Mouse (Mus musculus): ENCODE data around the gene Nos3. TPM values are rescaled to one million over a fixed set of nuclear protein-coding genes. Genes with fewer than 3 reads are reported as not detected.

The Nos3 gene
- polyA plus RNA-seq, 1 experiment = 10.2 TPM

DNA sequence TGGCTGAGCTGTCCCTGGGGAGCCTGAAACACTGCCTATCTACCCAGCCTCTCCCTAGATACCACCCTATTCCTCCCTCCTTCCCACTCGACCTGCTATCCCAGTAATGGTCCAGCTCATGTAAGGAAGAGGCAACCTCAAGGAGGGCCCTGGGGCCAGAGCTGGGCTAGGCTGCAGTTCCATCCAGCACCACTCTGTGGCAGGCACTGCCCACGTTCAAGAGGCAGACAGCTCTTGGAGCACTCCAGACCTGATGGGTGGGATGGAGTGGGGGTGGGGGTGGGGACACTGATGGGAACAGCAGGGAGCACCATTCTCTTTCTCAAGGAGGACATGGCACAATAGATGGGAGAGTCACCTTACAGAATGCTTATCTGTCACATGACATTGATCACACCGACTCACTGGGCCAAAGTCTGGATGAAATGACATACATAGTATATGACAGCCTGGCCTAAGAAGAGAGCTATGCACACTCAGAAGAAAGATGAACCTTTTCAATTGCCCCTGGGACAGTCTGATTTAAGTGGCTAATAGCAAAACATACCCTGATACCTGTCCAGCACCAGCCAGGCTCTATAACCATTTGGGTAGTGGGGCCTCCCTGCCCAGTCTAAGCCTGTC is 28.6 kb upstream of the Nos3 start:
- no peaks in the 10 kb centered on the region; the same call in 1 of the 2 replicates for H3K4me1 ChIP-seq (ENCODE audit: control insufficient read depth, insufficient read depth, insufficient read length, low read length)
- no peak overlapping the region for H3K4me3 ChIP-seq (ENCODE audit: insufficient read depth, low read depth, low read length)
- H3K27ac ChIP-seq (replicated peaks; ENCODE audit: low read depth, low read length) = no peak overlapping the region

DNA sequence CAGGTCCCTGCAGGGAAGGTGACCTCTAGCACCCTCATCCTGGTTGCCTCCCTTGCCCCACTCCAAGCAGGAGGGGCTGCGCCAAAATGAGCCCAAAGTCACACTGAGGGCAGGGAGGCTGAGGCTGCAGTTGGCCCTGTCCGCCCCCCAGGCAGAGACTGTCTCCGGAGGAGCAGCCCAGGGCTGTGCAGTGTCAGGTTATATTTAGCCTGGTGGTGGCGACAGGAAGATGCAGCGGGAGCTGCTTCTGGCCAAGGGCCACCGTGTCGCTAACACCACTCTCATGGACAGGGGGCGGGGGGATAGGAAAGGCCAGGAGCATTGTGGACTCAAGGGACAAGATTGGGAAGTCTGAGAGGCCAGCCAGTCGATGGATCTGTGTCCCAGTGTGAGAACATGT is 27.2 kb upstream of the Nos3 start:
- H3K4me1 ChIP-seq (ENCODE audit: control insufficient read depth, insufficient read depth, insufficient read length, low read length) = no peaks in the 10 kb centered on the region; the same call in 1 of the 2 replicates
- H3K27ac ChIP-seq (replicated peaks; ENCODE audit: low read depth, low read length) = no peak overlapping the region

DNA sequence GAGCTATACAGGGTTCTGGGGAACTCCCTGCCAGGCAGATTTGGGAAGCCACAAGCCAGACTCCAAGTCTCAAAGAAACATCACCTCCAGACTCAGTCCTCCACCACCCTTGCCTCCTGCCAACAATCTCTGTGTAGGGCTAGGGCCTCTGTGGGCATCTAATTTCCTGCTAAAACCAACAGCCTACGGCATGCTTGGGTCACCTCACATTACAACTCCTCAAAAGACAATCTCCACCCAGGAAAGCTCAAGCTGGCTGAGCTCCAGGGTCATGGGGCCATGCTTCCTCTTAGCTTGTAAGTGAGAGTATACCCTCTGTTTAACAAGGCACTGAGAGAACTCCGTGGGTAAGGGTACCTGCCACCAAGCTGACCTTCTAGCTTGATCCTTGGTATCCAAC is 26.8 kb upstream of the Nos3 start:
- Histone ChIP-seq H3K4me3 (ENCODE audit: insufficient read depth, low read depth, low read length) (no peak overlapping the region), H3K27ac (replicated peaks; ENCODE audit: low read depth, low read length) (no peak overlapping the region), H3K4me1 (ENCODE audit: control insufficient read depth, insufficient read depth, insufficient read length, low read length) (no peaks in the 10 kb centered on the region; the same call in 1 of the 2 replicates)

More for the DNA sequence above, 27.2 kb upstream of the Nos3 start:
- no peak overlapping the region for H3K4me3 ChIP-seq (ENCODE audit: insufficient read depth, low read depth, low read length)

DNA sequence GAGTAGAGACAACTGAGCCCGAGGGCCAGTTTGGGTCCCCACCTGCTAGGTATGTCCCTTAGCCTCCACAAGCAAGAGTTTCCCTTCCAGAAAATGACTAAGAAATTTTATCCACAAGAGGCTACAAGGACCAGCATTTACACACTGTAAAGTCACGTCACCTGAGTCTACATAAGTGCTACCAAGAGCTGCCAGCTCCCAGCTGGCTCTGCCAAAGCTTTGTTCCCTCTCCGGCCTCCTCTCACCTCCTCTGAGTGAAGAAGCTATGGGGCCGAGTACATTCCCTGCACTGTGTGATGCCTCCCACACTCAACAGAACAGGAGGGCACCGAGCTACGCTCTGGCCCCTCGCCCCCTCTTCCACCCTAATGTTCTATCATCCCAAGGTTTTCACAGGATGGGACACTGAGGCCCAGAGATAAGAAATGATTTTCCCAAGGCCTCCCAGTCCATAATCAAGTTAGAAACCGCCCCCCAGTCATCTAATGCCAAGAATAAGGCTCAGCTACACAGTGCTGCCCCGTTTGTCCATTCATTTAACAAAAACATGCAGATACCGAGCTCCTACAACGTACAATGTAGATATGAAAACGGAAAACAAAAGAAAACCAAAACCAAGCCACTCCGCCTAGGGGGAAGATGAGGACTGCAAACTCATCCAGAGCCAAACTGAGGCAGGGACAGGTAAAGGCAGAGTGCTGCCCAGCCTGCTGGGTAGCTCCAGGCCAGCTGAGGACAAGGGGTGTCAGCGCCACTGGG is 22.2 kb upstream of the Nos3 start:
- Histone ChIP-seq H3K27ac (replicated peaks; ENCODE audit: low read depth, low read length) (no peak overlapping the region), H3K4me1 (ENCODE audit: control insufficient read depth, insufficient read depth, insufficient read length, low read length) (no peaks in the 10 kb centered on the region; the same call in 1 of the 2 replicates), H3K4me3 (ENCODE audit: insufficient read depth, low read depth, low read length) (no peak overlapping the region)

DNA sequence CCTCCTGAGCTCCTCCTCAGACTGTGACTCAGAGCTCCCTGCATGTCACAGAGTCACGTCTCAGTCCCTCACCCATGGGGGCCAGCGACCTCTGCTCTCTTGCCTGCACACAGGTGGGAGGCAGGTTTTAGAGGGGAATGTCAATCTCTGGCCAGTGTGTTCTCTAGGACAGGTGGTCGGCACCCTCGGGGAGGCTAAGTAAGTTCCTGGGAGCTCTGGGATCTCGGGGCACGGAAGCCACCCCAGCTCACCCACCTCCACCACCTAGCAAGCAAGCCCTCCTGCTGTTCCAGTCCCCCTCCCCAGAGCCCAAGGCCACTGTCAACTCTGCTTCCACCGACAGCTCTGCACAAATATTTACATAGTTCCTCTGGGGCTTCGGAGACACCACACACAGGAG is 21.6 kb upstream of the Nos3 start:
- no peaks in the 10 kb centered on the region; the same call in 1 of the 2 replicates for H3K4me1 ChIP-seq (ENCODE audit: control insufficient read depth, insufficient read depth, insufficient read length, low read length)
- no peak overlapping the region for H3K4me3 ChIP-seq (ENCODE audit: insufficient read depth, low read depth, low read length)
- H3K27ac ChIP-seq (replicated peaks; ENCODE audit: low read depth, low read length) = no peak overlapping the region

DNA sequence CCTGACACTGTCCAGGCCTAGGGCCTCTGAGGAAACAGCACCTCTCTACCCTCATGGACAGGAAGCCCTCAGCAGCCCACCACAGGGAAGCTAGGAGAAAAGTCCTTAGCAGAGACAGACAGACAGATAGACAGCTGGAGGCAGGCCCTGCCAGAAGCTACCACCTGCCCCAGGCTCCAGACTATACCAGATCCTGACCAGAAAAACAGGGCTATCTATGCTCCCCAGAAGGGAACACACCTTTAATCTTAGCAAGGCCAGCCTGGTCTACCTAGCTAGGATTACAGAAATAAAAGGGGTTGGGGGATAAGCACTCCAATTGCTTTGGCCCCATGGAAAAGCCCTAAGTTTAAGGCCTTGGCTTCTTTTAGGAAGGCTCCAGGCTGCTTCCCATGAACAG is 21.2 kb upstream of the Nos3 start:
- H3K4me3 ChIP-seq (ENCODE audit: insufficient read depth, low read depth, low read length) = no peak overlapping the region
- no peaks in the 10 kb centered on the region for H3K4me1 ChIP-seq (ENCODE audit: control insufficient read depth, insufficient read depth, insufficient read length, low read length)
- H3K27ac ChIP-seq (replicated peaks; ENCODE audit: low read depth, low read length) = no peak overlapping the region

DNA sequence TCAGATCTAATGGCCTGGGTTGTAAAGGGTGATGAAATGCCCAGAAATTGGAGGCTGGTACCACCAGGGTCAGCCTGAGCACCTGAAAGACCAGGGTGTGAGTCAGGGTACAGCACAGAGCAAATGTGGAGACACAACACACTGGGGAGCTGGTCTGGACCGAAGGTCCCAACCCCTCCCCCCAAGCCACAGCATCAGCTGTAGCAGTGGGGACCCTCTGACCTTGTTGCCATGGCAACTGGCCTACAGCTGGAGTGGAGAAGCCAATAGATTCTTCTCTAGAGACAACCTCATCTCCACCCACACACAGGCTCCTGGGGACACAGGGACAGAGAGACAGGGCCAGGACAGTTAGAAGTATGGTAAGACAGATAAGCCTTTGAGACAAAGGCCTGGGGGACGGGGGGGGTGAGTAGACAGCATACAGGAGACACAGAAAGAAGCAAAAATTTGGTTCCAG is 20.6 kb upstream of the Nos3 start:
- Histone ChIP-seq H3K27ac (replicated peaks; ENCODE audit: low read depth, low read length) (no peak overlapping the region), H3K4me1 (ENCODE audit: control insufficient read depth, insufficient read depth, insufficient read length, low read length) (peaks cover 3% of the 10 kb centered on the region), H3K4me3 (ENCODE audit: insufficient read depth, low read depth, low read length) (no peak overlapping the region)

DNA sequence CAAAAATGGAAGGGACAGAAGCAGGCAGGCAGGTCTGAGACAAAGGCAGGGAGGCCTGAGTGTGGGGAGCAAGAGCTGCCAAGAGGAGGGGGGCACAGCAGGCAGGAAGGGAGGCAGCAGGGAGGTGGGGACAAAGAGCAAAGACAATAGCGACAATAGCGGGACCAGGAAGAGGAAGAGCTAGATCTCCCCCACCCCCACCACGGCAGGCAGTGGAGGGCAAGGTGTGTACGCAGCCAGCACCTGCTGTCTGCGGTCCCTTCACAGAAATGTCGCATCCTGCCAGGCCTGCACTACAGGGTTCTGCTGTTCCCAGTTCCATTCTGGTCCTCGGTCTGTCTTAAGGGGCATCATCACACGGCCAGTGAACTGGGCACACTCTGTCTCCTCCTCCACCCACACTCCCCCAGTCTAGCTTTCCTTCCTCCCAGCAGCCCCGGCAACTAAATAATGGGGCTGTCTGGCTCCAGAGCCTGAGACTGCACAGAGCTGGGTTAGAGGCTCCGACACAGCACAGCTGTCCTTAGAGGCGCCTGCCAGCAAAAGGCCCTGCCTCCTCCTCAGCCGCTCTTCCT is 20.0 kb upstream of the Nos3 start:
- H3K4me1 ChIP-seq (ENCODE audit: control insufficient read depth, insufficient read depth, insufficient read length, low read length) = peaks cover 3% of the 10 kb centered on the region
- no peak overlapping the region for H3K4me3 ChIP-seq (ENCODE audit: insufficient read depth, low read depth, low read length)
- no peak overlapping the region for H3K27ac ChIP-seq (replicated peaks; ENCODE audit: low read depth, low read length)

DNA sequence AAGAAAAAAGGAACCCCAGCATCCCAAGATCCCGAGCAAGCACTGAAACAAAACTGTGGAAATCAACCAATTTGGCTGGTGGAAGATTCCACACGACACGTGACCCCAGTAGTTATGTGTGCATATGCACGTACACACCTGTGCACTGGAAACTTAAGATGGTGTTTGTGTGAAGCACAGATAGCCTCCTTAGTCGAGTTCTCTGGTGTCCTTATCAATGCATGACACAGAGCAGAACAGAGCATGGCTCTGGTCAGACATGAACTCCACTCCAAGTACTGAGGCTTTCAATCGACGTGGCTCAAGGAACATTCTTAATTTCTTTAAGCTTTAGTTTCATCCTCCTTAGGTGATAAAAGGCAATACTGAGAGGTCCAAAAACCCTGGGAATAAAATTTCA is 18.3 kb upstream of the Nos3 start:
- Histone ChIP-seq H3K4me1 (ENCODE audit: control insufficient read depth, insufficient read depth, insufficient read length, low read length) (peaks cover 3% of the 10 kb centered on the region), H3K27ac (replicated peaks; ENCODE audit: low read depth, low read length) (no peak overlapping the region), H3K4me3 (ENCODE audit: insufficient read depth, low read depth, low read length) (no peak overlapping the region)

DNA sequence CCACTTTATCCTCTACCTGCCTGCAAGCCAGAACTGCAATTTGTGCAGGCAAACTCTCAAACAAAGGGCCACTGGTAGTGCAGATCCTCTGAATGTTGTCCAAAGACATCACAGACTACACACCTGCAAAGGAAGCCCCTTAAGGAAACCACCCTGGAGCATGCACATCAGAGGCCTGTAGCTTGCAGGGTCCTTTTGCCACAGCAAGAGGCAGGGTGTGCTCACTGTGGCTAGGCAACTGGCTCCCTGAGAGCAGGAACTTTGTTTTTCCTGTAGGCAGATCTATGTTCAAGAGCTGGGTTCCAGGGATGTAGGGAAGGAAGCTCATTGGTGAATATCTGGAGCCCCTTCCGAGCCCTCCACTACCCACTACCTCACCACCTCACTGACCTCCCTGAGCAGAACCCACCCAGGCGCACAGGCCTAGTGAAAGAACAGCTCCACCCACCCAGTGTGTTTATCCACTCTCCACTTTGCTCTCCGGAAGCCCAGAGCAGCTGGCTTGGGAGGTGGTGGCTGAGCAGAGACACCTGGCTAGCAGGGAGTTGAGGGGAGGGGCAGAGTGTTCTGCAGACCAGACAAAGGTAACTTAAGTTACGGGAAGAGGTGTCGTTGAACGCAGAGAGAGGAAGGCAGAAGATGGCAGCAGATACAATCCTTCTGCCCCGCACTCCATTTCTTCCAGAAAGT is 17.3 kb upstream of the Nos3 start:
- Histone ChIP-seq H3K4me3 (ENCODE audit: insufficient read depth, low read depth, low read length) (no peak overlapping the region), H3K4me1 (ENCODE audit: control insufficient read depth, insufficient read depth, insufficient read length, low read length) (peaks cover 3% of the 10 kb centered on the region), H3K27ac (replicated peaks; ENCODE audit: low read depth, low read length) (no peak overlapping the region)

DNA sequence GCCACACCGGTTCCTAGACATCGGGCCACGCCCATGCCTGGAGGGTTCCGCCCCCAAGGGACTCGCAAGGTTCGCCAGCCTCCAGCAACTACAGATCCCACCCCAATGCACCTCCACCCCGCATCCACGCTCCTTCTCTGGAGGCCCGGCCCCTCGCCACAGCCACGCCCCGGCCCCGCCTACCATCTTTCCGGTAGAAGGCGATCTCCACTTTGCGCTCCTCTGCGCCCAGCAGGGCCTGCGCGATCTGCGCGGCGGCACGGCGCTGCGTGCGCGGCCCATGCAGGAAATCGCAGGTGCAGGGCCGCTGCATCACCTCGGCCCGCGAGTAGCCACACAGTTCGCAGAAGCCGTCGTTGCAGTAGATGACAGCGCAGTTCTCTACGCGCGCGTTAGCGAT is 16.5 kb upstream of the Nos3 start:
- peaks cover 3% of the 10 kb centered on the region for H3K4me1 ChIP-seq (ENCODE audit: control insufficient read depth, insufficient read depth, insufficient read length, low read length)
- no peak overlapping the region for H3K27ac ChIP-seq (replicated peaks; ENCODE audit: low read depth, low read length)
- H3K4me3 ChIP-seq (ENCODE audit: insufficient read depth, low read depth, low read length) = peak overlapping the region; percentile 51

DNA sequence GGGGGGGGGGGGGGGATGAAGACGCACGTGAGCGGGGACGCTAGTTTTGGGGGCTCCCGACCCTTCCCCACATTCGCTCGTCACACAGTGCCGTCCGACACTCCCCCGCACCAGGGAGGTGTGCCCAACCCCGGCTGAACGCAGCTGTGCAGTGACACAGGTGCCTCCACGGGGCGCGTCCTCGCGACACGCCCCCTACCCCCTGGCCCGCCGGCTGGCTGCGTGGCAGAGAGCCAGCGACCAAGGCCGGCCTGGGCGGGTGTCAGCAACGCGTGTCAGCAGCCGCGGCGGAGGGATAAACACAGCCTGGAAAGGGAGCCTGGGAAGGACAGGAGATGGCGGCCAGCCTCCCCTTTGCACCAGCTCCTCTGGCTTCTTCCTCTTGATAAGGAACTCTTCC is 16.1 kb upstream of the Nos3 start:
- H3K4me1 ChIP-seq (ENCODE audit: control insufficient read depth, insufficient read depth, insufficient read length, low read length) = peaks cover 3% of the 10 kb centered on the region
- peak overlapping the region; percentile 51 for H3K4me3 ChIP-seq (ENCODE audit: insufficient read depth, low read depth, low read length)
- no peak overlapping the region for H3K27ac ChIP-seq (replicated peaks; ENCODE audit: low read depth, low read length)

DNA sequence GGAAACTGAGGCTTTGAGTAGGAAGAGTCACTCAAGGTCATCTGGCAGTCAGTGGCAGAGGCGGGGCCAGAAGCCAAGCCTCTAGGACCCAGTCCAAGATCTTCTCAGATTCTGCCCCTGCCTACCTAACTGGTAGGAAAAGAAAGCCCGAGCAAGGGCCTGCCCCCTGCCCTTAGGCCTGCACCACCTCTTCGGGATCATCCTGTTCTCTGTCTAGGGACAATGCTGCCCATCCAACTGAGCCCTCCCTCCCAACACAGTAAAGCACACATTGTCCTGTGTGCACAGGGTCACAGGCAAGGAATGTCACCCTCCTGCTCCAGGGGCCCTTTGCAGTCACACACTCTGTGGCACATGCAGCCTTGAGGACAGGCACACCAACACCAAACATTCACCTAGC is 14.5 kb upstream of the Nos3 start:
- H3K4me1 ChIP-seq (ENCODE audit: control insufficient read depth, insufficient read depth, insufficient read length, low read length) = peaks cover 3% of the 10 kb centered on the region
- H3K27ac ChIP-seq (replicated peaks; ENCODE audit: low read depth, low read length) = no peak overlapping the region
- no peak overlapping the region for H3K4me3 ChIP-seq (ENCODE audit: insufficient read depth, low read depth, low read length)

DNA sequence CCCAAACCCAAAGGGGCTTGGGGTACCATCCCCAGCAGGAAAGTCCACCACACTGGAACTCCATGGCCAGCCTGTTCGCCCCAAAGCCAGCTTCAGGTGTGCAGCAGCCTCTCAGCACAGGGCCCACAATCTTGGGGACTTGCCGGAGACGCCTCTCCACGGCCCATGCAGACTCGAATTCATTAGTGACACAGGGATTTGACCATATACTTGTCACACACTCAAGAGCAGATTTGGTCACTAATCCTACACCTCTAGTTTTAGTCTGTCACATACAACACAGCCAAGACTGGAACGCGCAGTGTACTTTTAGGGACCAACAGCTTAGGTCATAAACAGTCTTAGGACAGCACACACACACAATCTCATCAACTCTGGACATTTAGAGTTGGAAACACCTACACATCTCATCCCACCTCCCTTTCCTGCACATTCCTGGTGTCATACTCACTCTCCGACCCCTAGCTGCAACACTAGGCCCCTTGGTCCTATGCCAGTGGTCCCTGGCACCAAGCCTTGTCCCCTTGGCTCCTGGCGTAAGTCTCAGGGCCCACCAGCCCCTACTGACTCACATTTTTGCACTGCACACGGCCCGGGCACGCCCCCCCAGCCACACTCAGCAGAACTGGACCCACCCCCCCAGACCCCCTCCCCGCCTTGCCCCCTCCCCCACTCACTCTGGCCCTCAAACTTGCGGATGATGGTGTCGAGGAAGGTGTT is 13.9 kb upstream of the Nos3 start:
- H3K4me1 ChIP-seq (ENCODE audit: control insufficient read depth, insufficient read depth, insufficient read length, low read length) = peaks cover 3% of the 10 kb centered on the region

DNA sequence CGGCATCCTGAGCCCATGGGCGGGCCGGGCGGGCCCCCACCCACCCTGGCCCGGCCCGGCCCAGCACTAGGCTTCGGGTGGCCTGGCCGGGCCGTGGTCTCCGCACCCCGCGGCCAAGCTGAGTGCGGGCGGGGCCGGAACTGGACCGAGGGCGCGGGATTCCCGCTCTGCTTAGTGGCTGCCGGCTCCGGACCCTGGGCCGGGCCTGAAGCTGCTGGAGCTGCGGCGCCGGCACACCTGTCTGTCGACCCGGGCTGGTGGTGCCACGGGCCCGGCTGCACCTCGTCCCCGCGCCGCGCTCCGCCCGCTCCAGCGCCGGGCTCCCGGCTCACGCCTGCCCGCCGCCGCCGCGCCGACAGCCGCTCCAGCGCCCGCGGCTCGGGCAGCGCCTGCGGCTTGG is 13.3 kb upstream of the Nos3 start, which contains the start of gene Kcnh2:
Gene Kcnh2 (minus strand): TSS at position 327 of the 400 bp plus-strand sequence.
- Histone ChIP-seq H3K4me1 (ENCODE audit: control insufficient read depth, insufficient read depth, insufficient read length, low read length) (peaks cover 3% of the 10 kb centered on the region), H3K27ac (replicated peaks; ENCODE audit: low read depth, low read length) (no peak within 1 kb of the TSS)

More for the DNA sequence above, 13.9 kb upstream of the Nos3 start:
- Histone ChIP-seq H3K27ac (replicated peaks; ENCODE audit: low read depth, low read length) (no peak overlapping the region), H3K4me3 (ENCODE audit: insufficient read depth, low read depth, low read length) (no peak overlapping the region; the same call in 1 of the 2 replicates)

More for the DNA sequence above, 13.3 kb upstream of the Nos3 start, which contains the start of gene Kcnh2:
- H3K4me3 ChIP-seq (ENCODE audit: insufficient read depth, low read depth, low read length) = peak within 1 kb of the TSS; percentile 50

All from brown adipose tissue, adult 24 weeks (tissue).